Mouse (Mus musculus) embryonic facial prominence, embryonic 10.5 days (tissue): ENCODE data around the gene Fads3. TPM values are rescaled to one million over a fixed set of nuclear protein-coding genes. Genes with fewer than 3 reads are reported as not detected.

Experiments
- DNase-seq: peaks from one replicate; pipeline ENCODE4 v3.0.0-alpha.2; 2017; ENCODE audit warnings: low spot score
- H3K27ac ChIP-seq: fragments of 300-500 bp; sonication (generic); replicated peaks from 2 replicates; pipeline ENCODE4 v1.5.1; 2016; ENCODE audit warnings: mild to moderate bottlenecking
- H3K27me3 ChIP-seq: fragments of 300-500 bp; sonication (generic); replicated peaks from 2 replicates; pipeline ENCODE4 v1.6.1; 2016; ENCODE audit warnings: low read depth, mild to moderate bottlenecking; ENCODE audit not compliant: poor library complexity, severe bottlenecking
- H3K36me3 ChIP-seq: fragments of 300-500 bp; sonication (generic); replicated peaks from 2 replicates; pipeline ENCODE4 v1.6.1; 2016; ENCODE audit warnings: mild to moderate bottlenecking, moderate library complexity
- H3K4me1 ChIP-seq: fragments of 300-500 bp; sonication (generic); 2 replicates; pipeline ENCODE4 v1.6.1; 2016
- H3K4me3 ChIP-seq: fragments of 300-500 bp; sonication (generic); 2 replicates; pipeline ENCODE4 v1.5.1; 2016; ENCODE audit warnings: mild to moderate bottlenecking, moderate library complexity
- H3K9me3 ChIP-seq: fragments of 300-500 bp; sonication (generic); 2 replicates; pipeline ENCODE4 v1.6.1; 2016; ENCODE audit warnings: mild to moderate bottlenecking
- WGBS: fragments of 180-500 bp; shearing (Covaris S2); methylation state at CpG from one replicate; pipeline ENCODE4 v1.1.7; 2016; 5-methylcytosine and 5-hydroxymethylcytosine counted together
- polyA plus RNA-seq: library from polyadenylated mRNA; unstranded; fragments of >200 nt; fragmentation: Nextera tagmentation; extraction: Ambion mirVana; gene quantifications from 2 replicates; pipeline ENCODE4 v1.2.1, GENCODE M21; 2016

Fads3 gene
- polyA plus RNA-seq, 1 experiment from 2014 or later: 4.3 TPM

GRCm38 (mm10) chr19:10012827-10013278 lies 28.5 kb upstream of the Fads3 start:
- Histone ChIP-seq H3K4me3 (peak overlapping the region; percentile 36), H3K27me3 (no peaks in the 10 kb centered on the region), H3K9me3 (no peaks in the 10 kb centered on the region), H3K27ac (peak overlapping the region; percentile 91), H3K4me1 (peaks cover 64% of the 10 kb centered on the region), H3K36me3 (no peaks in the 10 kb centered on the region)
- peak; percentile 89 for DNase-seq
- 19% methylated on average over 6 of the region's 6 CpGs for WGBS

- peak overlapping the region; percentile 36 for H3K4me3 ChIP-seq
- no peaks in the 10 kb centered on the region for H3K9me3 ChIP-seq
Measured at GRCm38 (mm10) chr19:10013348-10013747, 28.0 kb upstream of the Fads3 start.

DNA sequence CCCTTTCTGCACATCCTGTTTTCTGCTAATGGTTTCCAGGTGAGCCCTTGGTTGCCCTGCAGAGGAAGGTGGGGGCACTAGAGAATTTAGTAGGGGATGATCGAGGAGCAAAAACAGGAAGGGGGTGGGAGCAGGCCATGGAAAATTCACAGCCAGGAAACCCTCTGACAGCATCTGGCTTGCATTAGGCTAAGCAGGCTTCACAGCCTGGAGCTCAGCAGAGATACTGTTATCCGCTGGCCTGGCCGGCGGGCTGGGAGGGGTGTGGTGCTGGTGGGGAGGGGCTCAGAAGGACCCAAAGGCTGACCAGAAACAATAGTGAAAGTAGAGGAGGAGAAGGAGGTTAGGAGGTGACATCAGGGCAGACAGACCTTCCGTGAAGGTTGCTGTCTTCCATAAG lies 27.5 kb upstream of the Fads3 start:
- DNase-seq: peak; percentile 90
- peak overlapping the region; percentile 36 for H3K4me3 ChIP-seq
- no peaks in the 10 kb centered on the region for H3K27me3 ChIP-seq
- no peaks in the 10 kb centered on the region for H3K9me3 ChIP-seq
- 26% methylated on average over 5 of the region's 5 CpGs for WGBS
- H3K4me1 ChIP-seq: peaks cover 74% of the 10 kb centered on the region
- H3K27ac ChIP-seq: peak overlapping the region; percentile 91
- H3K36me3 ChIP-seq: no peaks in the 10 kb centered on the region

More at GRCm38 (mm10) chr19:10013348-10013747, 28.0 kb upstream of the Fads3 start:
- H3K27me3 ChIP-seq: no peaks in the 10 kb centered on the region
- H3K4me1 ChIP-seq: peaks cover 69% of the 10 kb centered on the region
- DNase-seq: no peak
- H3K27ac ChIP-seq: peak overlapping the region; percentile 91
- 27% methylated on average over 3 of the region's 3 CpGs for WGBS
- no peaks in the 10 kb centered on the region for H3K36me3 ChIP-seq

DNA sequence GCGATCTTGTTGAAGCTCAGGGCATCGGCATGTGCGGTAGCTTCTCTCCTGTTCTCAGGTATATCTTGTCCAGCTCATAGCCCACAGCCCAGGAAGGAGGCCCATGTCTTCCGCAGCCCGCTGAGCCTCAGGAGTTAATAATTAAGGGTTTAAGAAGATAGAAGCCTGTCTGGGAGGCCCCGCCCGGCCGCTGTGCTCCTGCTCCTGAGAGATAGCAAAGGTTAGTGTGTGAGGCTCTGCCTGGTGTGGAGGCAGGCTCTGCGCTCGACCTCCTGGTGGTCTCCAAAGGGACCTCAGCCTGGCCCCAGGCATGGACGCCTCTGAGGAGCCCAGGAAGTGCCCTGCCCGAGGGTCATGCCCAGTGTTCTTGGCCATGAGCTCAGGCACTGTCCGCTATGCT lies 26.5 kb upstream of the Fads3 start:
- peak; percentile 37 for DNase-seq
- WGBS: 70% methylated on average over 13 of the region's 13 CpGs
- Histone ChIP-seq H3K4me3 (peak overlapping the region; percentile 36; the same call in 1 of the 2 replicates), H3K27ac (peak overlapping the region; percentile 91), H3K4me1 (peaks cover 83% of the 10 kb centered on the region), H3K36me3 (no peaks in the 10 kb centered on the region), H3K9me3 (no peaks in the 10 kb centered on the region), H3K27me3 (peaks cover 6% of the 10 kb centered on the region; the same call in 1 of the 2 replicates)

- DNase-seq: no peak
- Histone ChIP-seq H3K36me3 (no peaks in the 10 kb centered on the region), H3K27ac (peak overlapping the region; percentile 91), H3K4me3 (peak overlapping the region; percentile 36; the same call in 1 of the 2 replicates), H3K27me3 (peaks cover 6% of the 10 kb centered on the region; the same call in 1 of the 2 replicates), H3K4me1 (peaks cover 83% of the 10 kb centered on the region), H3K9me3 (no peaks in the 10 kb centered on the region)
- WGBS: 75% methylated on average over 4 of the region's 4 CpGs
Measured at GRCm38 (mm10) chr19:10015442-10015841, 25.9 kb upstream of the Fads3 start.

GRCm38 (mm10) chr19:10016151-10016550 lies 25.2 kb upstream of the Fads3 start:
- DNase-seq: no peak
- no peaks in the 10 kb centered on the region for H3K36me3 ChIP-seq
- H3K4me1 ChIP-seq: peaks cover 84% of the 10 kb centered on the region
- H3K4me3 ChIP-seq: peak overlapping the region; percentile 16; the same call in 1 of the 2 replicates
- 89% methylated on average over 4 of the region's 4 CpGs for WGBS
- H3K9me3 ChIP-seq: no peaks in the 10 kb centered on the region
- H3K27me3 ChIP-seq: peaks cover 6% of the 10 kb centered on the region; the same call in 1 of the 2 replicates
- peak overlapping the region; percentile 91 for H3K27ac ChIP-seq

DNA sequence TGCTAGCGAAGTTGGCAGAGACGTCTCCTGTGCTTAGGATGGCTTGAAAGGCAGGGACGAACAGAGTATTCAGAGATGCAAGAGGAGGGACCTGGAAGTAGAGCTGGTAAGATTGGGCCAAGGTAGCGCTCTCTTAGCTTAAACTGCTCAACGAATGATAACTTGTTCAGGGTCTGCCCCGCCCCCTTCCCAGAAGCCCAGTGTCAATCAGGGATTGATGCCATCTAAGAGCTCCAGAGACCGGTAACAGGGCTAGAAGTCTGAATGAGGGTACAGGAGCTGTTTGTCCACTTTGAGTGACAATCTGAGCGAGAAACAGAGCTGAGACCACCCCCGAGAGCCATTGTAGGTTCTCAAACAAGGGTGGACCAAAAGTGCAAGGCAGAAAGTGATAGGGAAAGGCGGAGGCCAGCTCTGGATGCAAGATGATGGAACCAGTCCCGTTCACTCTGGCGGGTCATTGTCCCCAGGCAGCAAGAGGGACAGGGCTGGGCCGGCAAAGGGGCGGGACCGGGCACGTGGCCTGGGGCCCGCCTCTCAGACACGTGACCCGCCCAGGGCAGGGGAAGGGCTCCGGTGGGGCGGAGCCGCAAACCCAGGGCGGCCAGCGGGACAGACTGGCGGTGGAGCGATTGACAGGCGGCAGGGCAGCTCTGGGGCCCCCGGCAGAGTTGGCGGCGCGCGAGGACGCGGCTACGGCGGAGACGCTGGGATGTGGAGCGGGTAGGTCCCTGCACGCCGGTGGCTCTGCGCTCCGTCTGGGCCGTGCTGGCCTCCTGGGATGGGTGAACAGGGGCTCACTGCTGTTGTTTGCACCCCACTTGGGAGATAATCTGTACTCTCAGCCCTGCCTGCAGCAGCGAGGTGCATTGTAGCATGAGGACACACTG lies 23.5 kb upstream of the Fads3 start:
- H3K27me3 ChIP-seq: peaks cover 6% of the 10 kb centered on the region; the same call in 1 of the 2 replicates
- peak; percentile 95 for DNase-seq
- H3K27ac ChIP-seq: peak overlapping the region; percentile 91
- peak overlapping the region; percentile 77 for H3K4me3 ChIP-seq
- H3K36me3 ChIP-seq: no peaks in the 10 kb centered on the region
- no peaks in the 10 kb centered on the region for H3K9me3 ChIP-seq
- peaks cover 90% of the 10 kb centered on the region for H3K4me1 ChIP-seq
- 4% methylated on average over 44 of the region's 44 CpGs for WGBS

DNA sequence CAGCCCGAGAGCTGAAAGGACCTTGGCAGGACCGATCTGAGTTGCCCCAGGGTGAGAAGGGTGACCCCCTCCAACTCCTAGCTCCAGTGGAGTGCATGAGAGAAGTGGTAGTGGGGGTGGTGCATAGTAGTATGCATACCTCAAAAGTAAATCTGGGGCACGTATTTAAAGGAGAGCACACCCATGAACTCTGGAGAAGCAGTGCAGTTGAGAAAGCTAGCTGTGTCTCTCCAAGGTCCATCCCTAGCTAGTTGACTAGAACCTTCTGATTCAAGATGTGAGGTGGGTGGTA lies 22.9 kb upstream of the Fads3 start:
- peak overlapping the region; percentile 77 for H3K4me3 ChIP-seq
- DNase-seq: no peak
- H3K36me3 ChIP-seq: no peaks in the 10 kb centered on the region
- peaks cover 90% of the 10 kb centered on the region for H3K4me1 ChIP-seq
- peaks cover 6% of the 10 kb centered on the region; the same call in 1 of the 2 replicates for H3K27me3 ChIP-seq
- peak overlapping the region; percentile 91 for H3K27ac ChIP-seq
- no peaks in the 10 kb centered on the region for H3K9me3 ChIP-seq
- under 1% methylated on average over 3 of the region's 3 CpGs for WGBS

GRCm38 (mm10) chr19:10019214-10019760 lies 22.1 kb upstream of the Fads3 start:
- Histone ChIP-seq H3K36me3 (no peaks in the 10 kb centered on the region), H3K27ac (peak overlapping the region; percentile 91), H3K4me1 (peaks cover 89% of the 10 kb centered on the region), H3K9me3 (no peaks in the 10 kb centered on the region), H3K27me3 (peaks cover 6% of the 10 kb centered on the region; the same call in 1 of the 2 replicates), H3K4me3 (peak overlapping the region; percentile 77)
- no peak for DNase-seq
- WGBS: 62% methylated on average over 4 of the region's 4 CpGs

- Histone ChIP-seq H3K9me3 (no peaks in the 10 kb centered on the region), H3K4me3 (no peak overlapping the region), H3K36me3 (peaks cover 8% of the 10 kb centered on the region), H3K4me1 (peaks cover 88% of the 10 kb centered on the region), H3K27me3 (peaks cover 6% of the 10 kb centered on the region; the same call in 1 of the 2 replicates), H3K27ac (peak overlapping the region; percentile 26)
- WGBS: 85% methylated on average over 2 of the region's 2 CpGs
- no peak for DNase-seq
Measured at GRCm38 (mm10) chr19:10021981-10022380, 19.4 kb upstream of the Fads3 start.

- peaks cover 81% of the 10 kb centered on the region for H3K4me1 ChIP-seq
- H3K36me3 ChIP-seq: peaks cover 15% of the 10 kb centered on the region
- 71% methylated on average over 5 of the region's 5 CpGs for whole genome bisulfite sequencing
- peaks cover 6% of the 10 kb centered on the region; the same call in 1 of the 2 replicates for H3K27me3 ChIP-seq
- peak overlapping the region; percentile 26 for H3K27ac ChIP-seq
- no peak overlapping the region for H3K4me3 ChIP-seq
- peak; percentile 51 for DNase-seq
- no peaks in the 10 kb centered on the region for H3K9me3 ChIP-seq
Measured at GRCm38 (mm10) chr19:10022414-10023303, 18.7 kb upstream of the Fads3 start.

- Histone ChIP-seq H3K4me1 (peaks cover 74% of the 10 kb centered on the region), H3K4me3 (no peak overlapping the region), H3K9me3 (no peaks in the 10 kb centered on the region), H3K27me3 (peaks cover 6% of the 10 kb centered on the region; the same call in 1 of the 2 replicates), H3K36me3 (peaks cover 22% of the 10 kb centered on the region), H3K27ac (peak overlapping the region; percentile 26)
- WGBS: 70% methylated on average over 9 of the region's 9 CpGs
- no peak for DNase-seq
Measured at GRCm38 (mm10) chr19:10023304-10023758, 18.0 kb upstream of the Fads3 start.
